Mouse (Mus musculus) liver, embryonic 14.5 days (tissue): Measurements from ENCODE around the gene Cnn3.

Experiments used
- CTCF ChIP-seq: IDR thresholded peaks from 2 replicates; pipeline ENCODE4 v1.5.1; 2016; ENCODE audit warnings: antibody characterized with exemption, low read depth, control low read depth
- EP300 ChIP-seq: IDR thresholded peaks from 2 replicates; pipeline ENCODE4 v1.6.1; 2016; ENCODE audit warnings: antibody characterized with exemption, low read depth

GRCm38 (mm10) chr3:121500734-121501133 is 74.4 kb downstream of the Cnn3 start:
- TF ChIP-seq EP300: no peak
- no peak for TF ChIP-seq CTCF
